Mouse (Mus musculus): ENCODE results near the gene Pdzd9.

Pdzd9 gene

DNA sequence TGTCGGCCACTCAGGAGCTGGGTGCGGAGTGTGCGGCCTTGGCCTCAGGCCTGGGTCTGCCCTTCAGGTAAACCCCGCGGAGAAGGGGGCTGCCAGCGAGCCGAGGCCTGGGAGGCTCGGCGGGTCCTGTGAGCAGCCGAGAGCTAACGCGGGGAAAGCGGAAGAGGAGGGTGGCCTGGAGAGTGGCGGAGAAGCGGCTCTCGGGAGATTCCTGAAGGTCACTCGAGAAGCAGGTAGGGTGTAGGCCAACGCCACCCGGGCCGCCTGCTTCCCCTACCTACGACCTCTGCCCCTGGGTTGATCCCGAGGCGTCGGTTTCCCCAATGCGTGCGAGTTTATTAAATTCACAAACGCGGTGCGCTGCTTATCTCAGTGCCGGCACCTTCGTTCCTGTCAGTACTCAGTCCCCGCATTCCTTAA is 34.8 kb downstream of the Pdzd9 start:
- DNase-seq (ENCODE audit: low spot score) = no peak

DNA sequence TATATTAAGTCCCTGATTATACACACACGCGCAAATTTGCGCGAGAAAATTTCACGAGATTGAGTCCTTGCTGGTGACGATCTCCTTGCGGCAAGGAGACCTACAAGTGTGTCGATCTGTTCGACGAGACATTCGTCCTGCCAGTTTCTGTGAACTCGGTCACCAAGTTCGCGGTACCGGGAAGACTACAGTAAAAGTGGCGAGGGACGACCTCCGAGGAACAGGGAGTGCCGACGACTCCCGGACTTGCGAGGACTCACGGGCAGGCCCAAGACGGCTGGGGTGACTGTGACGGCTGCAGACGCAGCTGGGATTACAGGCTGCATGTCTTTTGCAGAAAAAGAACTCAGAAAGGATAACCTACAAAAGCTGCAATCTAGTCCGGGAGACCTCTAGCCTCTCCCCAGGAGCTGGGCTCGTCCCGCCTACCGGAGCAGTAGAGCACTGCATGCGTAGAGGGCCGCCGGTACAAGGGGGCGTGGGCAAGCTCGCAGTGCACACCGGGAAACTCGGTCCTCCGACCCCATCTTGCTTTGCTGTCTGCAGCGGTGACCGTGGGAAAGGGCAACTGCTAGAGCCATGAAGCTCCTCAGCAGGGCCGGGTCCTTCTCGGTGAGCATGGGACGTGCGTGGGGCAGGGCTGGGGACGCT is 35.3 kb downstream of the Pdzd9 start, which contains the start of gene Uqcrc2:
Gene Uqcrc2, plus strand, starts transcription at position 466 of the 651 bp plus-strand sequence.
- DNase-seq (ENCODE audit: low spot score) = peak; percentile 90

DNA sequence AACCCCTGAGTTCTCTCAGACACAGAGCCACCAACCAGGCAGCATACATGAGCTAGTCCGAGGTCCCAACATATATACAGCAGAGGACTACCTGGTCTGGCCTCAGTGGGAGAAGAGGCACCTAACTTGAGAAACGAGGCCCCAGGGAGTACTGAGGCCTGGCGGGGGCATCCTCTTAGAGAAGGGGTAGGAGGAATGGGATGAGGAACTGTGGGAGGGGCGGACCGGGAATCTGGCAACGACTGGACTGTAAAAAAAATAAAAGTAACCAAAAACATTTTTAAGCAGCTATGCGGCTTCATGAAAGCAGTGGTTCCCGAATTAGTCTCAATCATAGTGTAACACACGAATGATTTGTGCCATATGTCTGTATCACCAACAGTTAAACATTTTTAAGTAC is 35.8 kb downstream of the Pdzd9 start:
- no peak for DNase-seq (ENCODE audit: low spot score)

DNA sequence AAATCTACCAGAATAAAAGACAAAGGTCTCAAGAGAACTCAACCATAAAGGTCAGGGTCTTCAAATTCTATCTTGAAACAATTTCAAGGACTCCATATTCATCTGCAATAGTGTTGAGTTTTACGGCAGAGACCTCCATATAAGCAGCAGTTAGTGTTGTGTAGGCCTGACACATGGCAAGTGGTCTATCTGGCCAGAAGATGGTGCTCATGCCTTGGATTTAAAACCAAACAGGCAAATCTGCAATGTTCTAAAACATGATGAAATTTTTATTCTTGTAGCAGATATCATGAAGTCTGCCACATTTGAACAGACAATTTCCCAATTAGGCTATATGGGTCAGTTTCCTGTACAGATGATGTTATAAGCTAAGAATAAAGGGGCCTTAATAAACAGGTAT is 37.6 kb downstream of the Pdzd9 start:
- no peak for DNase-seq (ENCODE audit: low spot score)

DNA sequence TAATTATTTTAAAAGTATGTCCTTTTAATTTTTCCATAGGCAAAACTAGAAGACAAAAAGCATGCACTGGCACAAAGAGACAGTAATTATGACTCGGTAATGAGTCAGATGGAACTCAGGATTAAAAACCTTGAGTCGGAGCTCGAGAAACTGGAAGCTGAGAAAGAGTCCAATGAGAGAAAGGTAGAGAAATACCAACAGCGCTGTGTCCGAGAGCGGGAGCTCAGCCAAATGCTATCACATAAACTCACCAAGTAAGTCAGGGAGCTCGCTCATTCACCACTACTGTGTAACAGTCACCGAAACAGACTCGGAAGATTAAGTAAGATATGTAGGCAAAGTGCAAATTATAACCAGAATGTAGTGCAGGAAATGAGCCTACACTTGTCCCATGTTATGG is 49.3 kb downstream of the Pdzd9 start:
- no peak for DNase-seq (ENCODE audit: low spot score)

DNA sequence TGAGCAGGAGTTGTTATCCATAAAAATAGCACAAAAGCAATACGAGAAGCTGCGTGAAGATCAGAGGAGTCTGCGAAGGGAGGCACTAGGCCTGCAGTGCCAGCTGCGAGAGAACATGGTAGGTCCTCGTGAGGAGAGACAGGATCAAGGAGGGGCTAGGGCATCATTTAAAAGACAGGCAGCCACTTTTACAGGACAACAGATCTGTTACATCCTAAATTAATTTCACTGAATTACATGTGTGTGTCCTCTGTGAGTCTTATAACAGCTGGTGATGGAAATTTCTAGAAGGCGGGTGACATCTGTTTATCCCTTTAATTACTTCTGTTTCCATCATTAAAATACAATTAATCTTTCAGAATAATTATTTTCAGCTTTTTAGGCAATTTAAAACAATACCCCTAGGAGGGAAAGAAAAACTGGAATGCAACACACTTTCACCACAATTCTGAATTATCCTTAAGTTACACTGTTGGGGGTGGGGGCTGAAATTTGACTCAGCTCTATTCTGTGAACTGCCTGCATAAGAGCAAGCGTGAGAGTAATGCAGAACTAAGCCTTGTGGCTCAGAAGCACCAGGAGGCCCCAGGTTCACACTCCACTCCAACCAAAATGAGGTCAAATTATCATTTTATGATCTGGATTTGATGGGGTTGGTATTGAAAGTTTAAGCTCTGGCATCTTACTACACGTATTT is 49.9 kb downstream of the Pdzd9 start:
- no peak for DNase-seq (ENCODE audit: low spot score)

Measured in testis, postnatal 14 days (tissue).